Mouse (Mus musculus): ENCODE data around the gene Rasl11a.

The Rasl11a gene

DNA sequence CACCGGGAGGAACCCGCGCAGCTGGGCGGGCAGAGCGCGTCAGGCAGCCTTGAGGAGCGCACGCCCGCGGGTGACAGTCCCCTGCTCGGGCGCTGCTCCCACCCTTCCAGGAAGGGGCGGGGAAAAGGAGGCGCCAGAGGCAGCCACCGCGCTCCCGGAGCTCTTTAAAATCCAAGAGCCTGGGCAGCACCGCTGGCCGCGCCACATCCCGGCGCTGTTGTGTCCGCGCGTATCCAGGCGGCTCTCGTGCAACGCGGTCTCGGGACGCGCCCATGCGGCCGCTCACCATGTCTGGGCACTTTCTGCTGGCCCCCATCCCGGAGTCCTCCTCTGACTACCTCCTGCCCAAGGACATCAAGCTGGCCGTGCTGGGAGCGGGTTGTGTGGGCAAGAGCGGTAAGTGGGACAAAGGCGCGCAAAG, at the start of gene Rasl11a:
Gene Rasl11a, plus strand, starts transcription at position 127 of the 421 bp plus-strand sequence.
- DNase-seq (ENCODE audit: low spot score in 2 of 2), result peak; percentile 80 to 84

DNA sequence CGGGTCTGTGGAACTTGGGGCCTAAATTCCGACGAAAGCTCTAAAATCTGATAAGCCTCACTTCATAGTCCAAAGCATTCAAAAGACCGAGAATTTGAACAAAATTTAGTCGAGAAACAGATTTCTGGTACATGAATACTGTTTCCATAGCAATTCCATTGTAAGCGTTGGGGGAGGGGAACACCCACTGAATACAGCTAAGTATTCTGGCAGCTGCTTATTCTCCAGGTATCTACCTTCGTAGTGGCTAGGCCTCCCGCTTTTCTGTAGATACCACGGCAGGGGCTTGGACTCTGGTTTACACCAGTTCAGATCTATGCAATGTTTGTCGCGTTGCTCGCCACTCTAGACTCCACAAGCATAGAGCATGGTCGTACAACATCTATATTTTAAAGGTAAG, 49.1 kb upstream of the Rasl11a start:
- DNase-seq (ENCODE audit: low spot score in 2 of 2), result peak in 1 of 2 experiments; percentile 48

GRCm38 (mm10) chr5:146798031-146798430, 46.8 kb upstream of the Rasl11a start:
- no peak for DNase-seq (ENCODE audit: low spot score in 2 of 2)

- no peak for DNase-seq (ENCODE audit: low spot score in 2 of 2)
These were observed 38.9 kb upstream of the Rasl11a start for GRCm38 (mm10) chr5:146806004-146806430.

- peak in 1 of 2 experiments; percentile 46 for DNase-seq (ENCODE audit: low spot score in 2 of 2)
These were observed 34.9 kb upstream of the Rasl11a start for GRCm38 (mm10) chr5:146809951-146810350.

GRCm38 (mm10) chr5:146812866-146813265, 32.0 kb upstream of the Rasl11a start:
- no peak for DNase-seq (ENCODE audit: low spot score in 2 of 2)

DNA sequence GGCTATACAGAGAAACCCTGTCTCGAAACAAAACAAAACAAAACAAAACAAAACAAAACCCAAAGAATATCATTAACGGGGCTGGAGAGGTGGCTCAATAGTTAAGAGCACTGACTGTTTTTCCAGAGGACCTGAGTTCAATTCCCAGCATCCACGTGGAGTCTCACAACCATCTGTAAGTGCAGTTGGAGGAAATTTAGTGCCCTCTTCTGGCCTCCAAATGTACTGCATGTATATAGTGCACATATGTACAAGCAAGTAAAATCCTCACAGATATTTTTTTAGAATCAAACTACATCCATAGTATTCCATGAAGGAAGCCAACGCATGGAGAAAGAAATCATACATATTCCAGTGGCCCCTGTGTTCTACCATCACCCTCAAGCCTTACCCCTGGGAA, 31.4 kb upstream of the Rasl11a start:
- DNase-seq (ENCODE audit: low spot score in 2 of 2), result no peak

DNA sequence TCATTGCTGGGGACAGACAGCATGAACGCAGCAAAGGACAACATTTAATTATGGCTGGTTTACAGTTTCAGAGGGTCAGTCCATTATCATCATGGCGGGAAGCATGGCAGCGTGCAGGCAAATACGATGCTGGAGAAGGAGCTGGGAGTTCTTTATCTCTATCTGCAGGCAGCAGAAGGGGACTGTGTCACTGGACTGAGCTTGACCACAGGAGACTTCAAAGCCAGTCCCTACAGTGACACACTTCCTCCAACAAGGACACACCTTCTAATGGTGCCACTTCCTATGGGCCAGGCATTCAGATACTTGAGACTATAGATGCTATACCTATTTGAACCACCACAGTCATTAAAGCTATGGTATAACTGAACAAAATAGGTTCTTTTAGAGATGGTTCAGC, 29.5 kb upstream of the Rasl11a start:
- DNase-seq (ENCODE audit: low spot score in 2 of 2), result no peak

DNA sequence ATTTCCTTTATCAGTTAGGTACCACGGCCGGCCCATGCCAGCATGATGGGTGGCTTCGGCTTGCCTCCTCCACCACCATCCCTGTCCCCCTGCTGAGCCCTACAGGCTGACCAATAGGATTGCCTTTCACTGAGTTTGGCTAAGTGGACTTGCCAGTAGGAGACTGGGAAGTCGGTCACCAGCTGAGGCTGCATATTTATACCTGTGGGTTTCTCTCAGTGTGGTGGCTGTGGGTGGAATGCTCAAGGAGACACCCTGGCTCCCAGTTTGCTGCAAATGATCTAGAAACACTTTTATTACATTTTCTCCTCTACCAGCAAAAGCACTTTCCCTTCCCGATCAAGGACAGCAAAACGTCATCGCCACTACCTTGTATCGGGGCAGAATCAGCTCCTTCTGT, 27.3 kb upstream of the Rasl11a start:
- peak in 1 of 2 experiments; percentile 31 for DNase-seq (ENCODE audit: low spot score in 2 of 2)

- DNase-seq (ENCODE audit: low spot score in 2 of 2), result no peak
These were observed 25.8 kb upstream of the Rasl11a start for GRCm38 (mm10) chr5:146818906-146819623.

DNA sequence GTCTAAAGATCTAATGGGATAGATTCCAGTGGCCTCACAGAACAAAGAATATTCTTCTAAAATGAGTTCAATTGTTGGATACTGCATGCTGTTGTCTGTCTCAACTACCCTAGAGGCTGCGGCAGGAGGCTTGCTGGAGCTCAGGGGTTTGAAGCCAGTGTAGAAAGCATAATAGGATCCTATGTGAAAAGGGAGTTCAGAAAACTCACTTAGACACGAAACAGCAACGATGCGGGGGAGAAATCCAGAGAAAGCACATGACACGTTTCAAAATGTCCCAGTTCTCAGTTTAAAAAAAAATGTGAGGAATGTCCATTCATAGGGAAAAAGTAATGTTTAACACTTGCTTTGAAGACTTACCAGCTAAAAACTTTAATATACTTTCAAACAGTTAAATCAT, 21.9 kb upstream of the Rasl11a start:
- no peak for DNase-seq (ENCODE audit: low spot score in 2 of 2)

GRCm38 (mm10) chr5:146829528-146829927, 15.3 kb upstream of the Rasl11a start:
- DNase-seq (ENCODE audit: low spot score in 2 of 2), result no peak

GRCm38 (mm10) chr5:146832435-146832768, 12.5 kb upstream of the Rasl11a start:
- no peak for DNase-seq (ENCODE audit: low spot score in 2 of 2)

- peak; percentile 94 to 98 for DNase-seq (ENCODE audit: low spot score in 2 of 2)
These were observed 12.0 kb upstream of the Rasl11a start, which contains the start of gene Rpl21 for GRCm38 (mm10) chr5:146832769-146833448. Gene Rpl21, plus strand, starts transcription at chr5:146832890.

- DNase-seq (ENCODE audit: low spot score in 2 of 2), result no peak
These were observed 11.1 kb upstream of the Rasl11a start for GRCm38 (mm10) chr5:146833673-146834201.

- no peak for DNase-seq (ENCODE audit: low spot score in 2 of 2)
These were observed 9.9 kb upstream of the Rasl11a start for GRCm38 (mm10) chr5:146834959-146835358.

DNA sequence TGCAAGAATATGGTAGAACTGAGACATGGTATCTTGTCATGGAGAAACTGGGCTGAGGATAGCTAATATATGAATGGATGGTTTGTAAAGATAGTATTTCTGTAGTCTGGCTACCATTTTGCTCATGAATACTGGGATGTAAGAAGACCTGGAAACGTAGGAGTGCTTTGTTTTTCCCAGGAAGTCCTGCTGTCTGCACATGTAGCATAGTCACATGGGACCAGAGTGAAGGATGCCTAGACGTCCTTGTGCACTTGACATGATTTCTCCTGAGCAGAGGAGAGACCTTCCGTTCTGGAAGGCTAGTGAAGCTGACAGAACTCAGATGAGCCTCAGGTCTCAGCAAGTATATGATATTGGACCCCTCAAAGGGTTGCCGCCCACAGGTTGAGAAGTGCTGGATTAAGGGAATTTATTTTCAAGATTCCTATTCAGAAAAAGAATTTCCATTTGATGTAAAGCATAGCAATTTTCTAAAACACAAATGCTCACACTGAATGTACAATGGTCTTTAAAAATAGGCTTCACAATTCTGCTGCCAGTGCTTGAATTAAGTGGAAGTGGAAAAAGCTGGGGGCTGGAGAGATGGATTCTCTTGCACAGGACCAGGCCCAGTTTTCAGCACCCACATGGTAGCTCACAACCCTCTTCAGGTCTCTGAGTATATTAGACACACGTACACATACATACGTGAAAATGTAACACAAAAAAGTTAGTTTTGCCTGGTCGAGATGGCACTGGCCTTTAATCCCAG, 6.7 kb upstream of the Rasl11a start:
- DNase-seq (ENCODE audit: low spot score in 2 of 2), result no peak

DNA sequence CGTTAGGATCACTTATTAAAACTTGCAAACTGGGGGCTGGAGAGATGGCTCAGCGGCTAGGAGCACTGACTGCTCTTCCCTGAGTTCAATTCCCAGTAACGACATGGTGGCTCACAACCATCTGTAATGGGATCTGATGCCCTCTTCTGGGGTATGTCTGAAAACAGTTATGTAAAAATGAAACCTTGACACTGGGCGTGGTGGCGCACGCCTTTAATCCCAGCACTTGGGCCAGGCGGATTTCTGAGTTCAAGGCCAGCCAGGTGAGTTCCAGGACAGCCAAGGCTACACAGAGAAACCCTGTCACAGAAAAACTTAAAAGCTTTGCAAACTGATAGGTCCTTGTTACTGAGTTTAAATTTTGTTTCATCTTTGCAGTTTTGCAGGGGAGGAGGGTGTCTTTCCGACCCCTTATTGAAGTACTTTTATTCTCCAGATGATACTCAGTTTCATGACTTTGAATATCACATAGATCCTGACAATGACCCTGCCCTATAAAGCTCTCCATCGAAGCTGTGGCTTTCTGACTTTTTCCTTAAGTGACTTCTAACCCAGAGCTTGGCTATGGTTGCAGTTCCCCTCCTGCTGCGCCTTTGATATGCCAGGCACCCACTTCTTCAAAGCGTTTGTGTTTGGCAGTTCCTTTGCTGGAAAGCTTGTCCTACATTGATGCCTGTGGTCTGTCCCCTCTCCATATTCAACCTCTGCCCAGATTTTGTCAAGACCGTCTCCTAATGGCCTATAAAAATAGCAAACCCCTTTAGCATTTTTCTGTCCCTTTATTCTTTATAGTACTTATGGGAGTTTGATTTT, 5.8 kb upstream of the Rasl11a start:
- no peak for DNase-seq (ENCODE audit: low spot score in 2 of 2)

DNA sequence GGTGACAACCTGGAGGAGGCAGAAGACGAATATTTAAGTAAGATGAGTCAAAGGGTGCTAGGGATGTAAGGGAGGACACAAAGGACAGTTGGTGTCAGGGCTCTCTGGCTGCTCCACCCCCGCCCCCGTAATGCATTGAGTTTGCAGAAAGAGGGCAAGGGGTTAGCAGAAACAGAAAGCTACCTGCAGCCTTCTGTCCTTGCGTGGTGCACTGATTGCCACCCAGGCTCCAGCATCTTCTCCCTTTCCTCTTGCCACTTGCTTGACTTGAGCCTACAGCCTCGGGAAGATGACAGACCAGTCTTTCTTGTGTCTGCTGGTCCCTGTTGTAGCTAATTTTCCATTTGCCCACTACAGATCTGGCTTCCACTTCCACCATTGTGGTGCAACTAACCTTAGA, 5.1 kb upstream of the Rasl11a start:
- DNase-seq (ENCODE audit: low spot score in 2 of 2), result no peak

DNA sequence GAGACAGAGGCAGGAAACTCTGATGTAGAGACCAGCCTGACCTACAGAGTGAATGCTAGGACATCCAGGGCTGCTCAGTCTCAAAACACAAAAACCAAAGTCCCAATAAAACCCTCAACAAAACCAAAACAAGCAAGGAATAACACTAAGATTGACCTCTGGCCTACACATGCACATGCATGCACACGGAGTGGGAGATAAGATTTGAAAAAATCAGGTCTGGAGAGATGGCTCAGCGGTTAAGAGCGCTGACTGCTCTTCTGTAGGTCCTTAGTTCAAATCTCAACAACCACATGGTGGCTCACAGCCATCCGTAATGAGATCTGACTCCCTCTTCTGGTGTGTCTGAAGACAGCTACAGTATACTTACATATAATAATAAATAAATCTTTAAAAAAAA, 4.4 kb upstream of the Rasl11a start:
- no peak for DNase-seq (ENCODE audit: low spot score in 2 of 2)

DNA sequence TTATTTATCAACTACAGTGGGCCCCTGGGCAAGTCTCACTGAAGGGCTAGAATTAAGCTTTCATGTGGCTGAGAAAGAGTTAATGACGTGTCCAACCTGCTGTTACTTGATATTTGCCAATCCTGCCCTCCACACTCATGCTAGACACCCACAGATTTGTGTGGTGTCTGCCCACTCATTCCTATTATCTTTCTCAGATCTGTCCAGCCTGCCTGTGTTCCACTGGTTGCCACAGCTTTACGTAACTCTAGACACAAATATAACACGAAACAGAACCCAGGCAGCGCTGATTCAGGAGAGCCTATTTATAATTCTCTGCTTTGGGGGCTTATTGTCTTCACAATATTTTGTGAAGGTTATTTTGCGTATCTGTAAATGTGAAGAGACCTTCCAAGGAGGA, 3.6 kb upstream of the Rasl11a start:
- peak; percentile 33 to 49 for DNase-seq (ENCODE audit: low spot score in 2 of 2)
